Mouse (Mus musculus) heart, postnatal 0 days (tissue): ENCODE results near the gene Gm49383.

Experiments used
- CTCF ChIP-seq: IDR thresholded peaks from 2 replicates; pipeline ENCODE4 v1.5.1; 2016; ENCODE audit warnings: antibody characterized with exemption, control low read depth, low read depth
- EP300 ChIP-seq: IDR thresholded peaks from 2 replicates; pipeline ENCODE4 v1.6.1; 2016; ENCODE audit warnings: antibody characterized with exemption, low read depth

DNA sequence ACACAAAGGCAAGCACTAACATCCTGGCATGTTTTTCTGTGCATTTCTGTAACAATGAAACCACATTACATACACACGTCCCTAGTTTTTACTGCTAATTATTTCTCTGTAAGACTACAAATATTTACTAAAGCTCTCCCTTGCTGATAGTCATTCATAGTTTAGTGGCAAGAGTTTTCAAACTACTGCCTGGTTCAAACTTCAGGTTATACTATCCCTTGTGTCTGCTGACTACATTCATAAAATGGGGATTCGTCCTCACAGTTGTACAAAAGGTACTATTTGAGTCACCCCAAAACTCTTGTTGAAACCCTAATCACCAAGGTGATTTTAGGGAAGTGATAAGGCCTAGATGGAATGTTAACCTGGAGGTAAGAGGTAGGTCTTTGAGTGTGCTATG lies 41.0 kb downstream of the Gm49383 start:
- TF ChIP-seq CTCF (no peak), EP300 (no peak)
